Mouse (Mus musculus) thymus, adult 2 months (tissue): ENCODE results near the gene Cecr2.

Source experiments
- CTCF ChIP-seq: fragments of 200-500 bp; IDR thresholded peaks from 2 replicates; pipeline ENCODE4 v1.5.1; 2012; ENCODE audit warnings: mild to moderate bottlenecking, control low read depth, low read length, moderate library complexity, borderline replicate concordance; ENCODE audit not compliant: control insufficient read depth, poor library complexity, insufficient read depth; ENCODE audit errors: extremely low read depth
- POLR2A ChIP-seq: fragments of 200-500 bp; IDR thresholded peaks from 2 replicates; pipeline ENCODE4 v1.6.1; 2012; ENCODE audit warnings: mild to moderate bottlenecking, low read length, control low read depth, moderate library complexity; ENCODE audit not compliant: control insufficient read depth, poor library complexity, insufficient read depth; ENCODE audit errors: extremely low read depth

DNA sequence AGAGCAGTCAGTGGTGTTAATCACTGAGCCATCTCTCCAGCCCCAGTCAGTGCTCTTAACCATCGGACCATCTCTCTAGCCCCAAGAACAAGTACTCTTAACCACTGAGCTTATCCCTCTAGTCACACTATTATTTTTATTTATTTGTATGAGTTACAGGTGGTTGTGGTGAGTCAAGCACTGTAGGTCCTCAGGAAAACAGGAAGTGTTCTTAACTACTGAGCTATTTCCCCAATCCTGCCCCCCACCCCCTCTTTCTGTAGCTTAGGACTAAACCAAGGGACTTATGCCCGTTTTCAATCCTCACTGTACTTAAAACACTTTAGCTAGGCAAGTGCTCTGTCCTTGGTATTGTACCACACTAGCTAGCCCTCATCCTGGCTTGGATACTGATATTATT lies 17.2 kb downstream of the Cecr2 start:
- TF ChIP-seq POLR2A (no peak), CTCF (no peak)
